Mouse (Mus musculus): ENCODE data around the gene Myom1.

DNA sequence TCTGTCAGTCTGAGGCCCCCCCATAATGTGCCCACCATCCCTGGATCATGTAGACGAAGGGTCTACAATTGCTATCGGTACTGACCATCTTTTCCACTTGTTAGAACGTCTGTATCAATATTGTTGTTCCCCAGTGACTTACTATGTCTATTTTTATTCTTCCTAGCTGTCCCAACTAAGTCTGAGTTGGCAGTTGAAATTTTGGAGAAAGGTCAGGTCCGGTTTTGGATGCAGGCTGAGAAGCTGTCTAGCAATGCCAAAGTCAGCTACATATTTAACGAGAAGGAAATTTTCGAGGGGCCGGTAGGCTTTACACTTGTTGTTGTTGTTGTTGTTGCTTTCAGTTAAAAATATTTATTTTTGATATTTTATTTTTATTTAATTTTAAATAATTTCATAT is 102.9 kb downstream of the Myom1 start:
- TF ChIP-seq CTCF (conservative IDR thresholded peaks at IDR 0.05; ENCODE audit: low read length) (no peak), POU5F1 (IDR thresholded peaks at IDR 0.05; ENCODE audit: borderline replicate concordance, low read length) (no peak), NANOG (IDR thresholded peaks at IDR 0.05; ENCODE audit: borderline replicate concordance, low read length) (no peak)
